Mouse (Mus musculus): ENCODE measurements at regions not wholly inside any gene's neighbourhood (a gene's known extent, or its start where the extent isn't known, plus 50 kb on each side); places are given as distances from the start of the nearest gene placed in this dataset.

GRCm38 (mm10) chr12:51294971-51295477 lies 52.8 kb upstream of the G2e3 start:
- Histone ChIP-seq H3K9ac (ENCODE audit: low read depth, poor library complexity, severe bottlenecking) (no peak overlapping the region), H3K4me3 (ENCODE audit: low read depth, low read length) (no peak overlapping the region), H3K27me3 (ENCODE audit: control insufficient read depth, insufficient read depth, low read length, poor library complexity, severe bottlenecking) (no peaks in the 10 kb centered on the region), H3K36me3 (ENCODE audit: control insufficient read depth, insufficient read depth, low read length, poor library complexity, severe bottlenecking) (no peaks in the 10 kb centered on the region), H3K9me3 (replicated peaks; ENCODE audit: control insufficient read depth, insufficient read depth, low read length, poor library complexity, severe bottlenecking) (peaks cover 4% of the 10 kb centered on the region), H3K4me1 (ENCODE audit: control insufficient read depth, insufficient read depth, low read length) (no peaks in the 10 kb centered on the region), H3K27ac (ENCODE audit: insufficient read depth, low read length) (no peak overlapping the region)
- TF ChIP-seq CTCF (IDR thresholded peaks at IDR 0.05; ENCODE audit: low read depth, low read length): no peak
- no peak for TF ChIP-seq POLR2A (IDR thresholded peaks at IDR 0.05; ENCODE audit: insufficient read depth, low read length)
- no peak for TF ChIP-seq EP300 (IDR thresholded peaks at IDR 0.05; ENCODE audit: insufficient read depth, low read depth, low read length)

DNA sequence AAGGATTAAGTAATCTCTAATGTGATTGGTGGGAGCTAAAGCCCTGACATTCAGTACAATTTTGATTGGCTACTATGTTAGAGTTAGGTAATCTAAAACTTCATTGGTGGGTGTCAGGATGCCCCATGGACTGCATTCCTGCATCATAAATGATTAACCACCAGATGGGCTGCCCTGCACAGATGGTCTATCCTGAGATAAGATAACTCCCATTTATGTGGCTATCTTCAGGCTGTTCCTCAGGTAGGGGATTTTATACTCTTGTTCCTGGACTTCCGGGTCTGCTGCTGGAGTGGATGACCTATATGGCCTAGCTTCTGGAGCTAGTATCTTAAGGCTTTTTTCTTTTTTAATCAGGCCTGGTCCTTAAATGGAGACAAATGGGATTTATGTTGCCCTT lies 69.5 kb upstream of the G2e3 start:
- Histone ChIP-seq H3K9me3 (replicated peaks; ENCODE audit: control insufficient read depth, insufficient read depth, low read length, poor library complexity, severe bottlenecking) (no peaks in the 10 kb centered on the region), H3K36me3 (ENCODE audit: control insufficient read depth, insufficient read depth, low read length, poor library complexity, severe bottlenecking) (no peaks in the 10 kb centered on the region), H3K27me3 (ENCODE audit: control insufficient read depth, insufficient read depth, low read length, poor library complexity, severe bottlenecking) (no peaks in the 10 kb centered on the region), H3K4me3 (ENCODE audit: low read depth, low read length) (no peak overlapping the region), H3K4me1 (ENCODE audit: control insufficient read depth, insufficient read depth, low read length) (no peaks in the 10 kb centered on the region), H3K27ac (ENCODE audit: insufficient read depth, low read length) (no peak overlapping the region), H3K9ac (ENCODE audit: low read depth, poor library complexity, severe bottlenecking) (no peak overlapping the region)
- TF ChIP-seq EP300 (IDR thresholded peaks at IDR 0.05; ENCODE audit: insufficient read depth, low read depth, low read length): no peak
- no peak for TF ChIP-seq CTCF (IDR thresholded peaks at IDR 0.05; ENCODE audit: low read depth, low read length)
- TF ChIP-seq POLR2A (IDR thresholded peaks at IDR 0.05; ENCODE audit: insufficient read depth, low read length): no peak

GRCm38 (mm10) chr12:51275818-51276538 lies 71.9 kb upstream of the G2e3 start:
- Histone ChIP-seq H3K36me3 (ENCODE audit: control insufficient read depth, insufficient read depth, low read length, poor library complexity, severe bottlenecking) (no peaks in the 10 kb centered on the region), H3K4me3 (ENCODE audit: low read depth, low read length) (no peak overlapping the region), H3K27me3 (ENCODE audit: control insufficient read depth, insufficient read depth, low read length, poor library complexity, severe bottlenecking) (no peaks in the 10 kb centered on the region), H3K4me1 (ENCODE audit: control insufficient read depth, insufficient read depth, low read length) (no peaks in the 10 kb centered on the region), H3K27ac (ENCODE audit: insufficient read depth, low read length) (no peak overlapping the region), H3K9me3 (replicated peaks; ENCODE audit: control insufficient read depth, insufficient read depth, low read length, poor library complexity, severe bottlenecking) (no peaks in the 10 kb centered on the region), H3K9ac (ENCODE audit: low read depth, poor library complexity, severe bottlenecking) (no peak overlapping the region)
- no peak for TF ChIP-seq CTCF (IDR thresholded peaks at IDR 0.05; ENCODE audit: low read depth, low read length)
- TF ChIP-seq POLR2A (IDR thresholded peaks at IDR 0.05; ENCODE audit: insufficient read depth, low read length): no peak
- no peak for TF ChIP-seq EP300 (IDR thresholded peaks at IDR 0.05; ENCODE audit: insufficient read depth, low read depth, low read length)

- no peak overlapping the region for H3K27ac ChIP-seq (ENCODE audit: insufficient read depth, low read length)
- TF ChIP-seq POLR2A (IDR thresholded peaks at IDR 0.05; ENCODE audit: insufficient read depth, low read length): no peak
- TF ChIP-seq EP300 (IDR thresholded peaks at IDR 0.05; ENCODE audit: insufficient read depth, low read depth, low read length): no peak
- TF ChIP-seq CTCF (IDR thresholded peaks at IDR 0.05; ENCODE audit: low read depth, low read length): no peak
- H3K4me3 ChIP-seq (ENCODE audit: low read depth, low read length): no peak overlapping the region
- no peaks in the 10 kb centered on the region for H3K9me3 ChIP-seq (replicated peaks; ENCODE audit: control insufficient read depth, insufficient read depth, low read length, poor library complexity, severe bottlenecking)
- no peaks in the 10 kb centered on the region for H3K4me1 ChIP-seq (ENCODE audit: control insufficient read depth, insufficient read depth, low read length)
- no peaks in the 10 kb centered on the region for H3K36me3 ChIP-seq (ENCODE audit: control insufficient read depth, insufficient read depth, low read length, poor library complexity, severe bottlenecking)
- H3K27me3 ChIP-seq (ENCODE audit: control insufficient read depth, insufficient read depth, low read length, poor library complexity, severe bottlenecking): no peaks in the 10 kb centered on the region
- no peak overlapping the region for H3K9ac ChIP-seq (ENCODE audit: low read depth, poor library complexity, severe bottlenecking)
Measured at GRCm38 (mm10) chr12:51273486-51273885, 74.4 kb upstream of the G2e3 start.

DNA sequence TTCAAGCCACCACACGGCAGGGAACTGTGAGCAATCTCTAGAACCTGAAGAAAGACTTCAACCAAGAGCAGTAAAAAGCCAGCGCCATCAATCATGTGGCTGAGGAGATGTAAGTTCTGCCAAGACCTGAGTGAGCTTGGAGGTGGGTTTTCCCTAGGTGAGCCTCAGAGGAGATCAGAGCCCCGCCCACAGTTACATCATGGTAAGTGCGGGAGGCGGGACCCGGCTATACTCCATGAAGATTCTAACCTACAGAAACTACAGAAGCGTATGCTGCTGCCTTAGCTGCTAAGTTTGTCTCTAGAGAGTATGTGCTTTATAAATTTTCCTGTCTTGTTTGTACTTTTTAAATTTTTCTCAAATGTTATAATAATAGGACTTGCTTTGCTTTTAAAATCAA lies 105.0 kb upstream of the G2e3 start:
- H3K4me3 ChIP-seq (ENCODE audit: low read depth, low read length): no peak overlapping the region
- H3K9ac ChIP-seq (ENCODE audit: low read depth, poor library complexity, severe bottlenecking): no peak overlapping the region
- H3K36me3 ChIP-seq (ENCODE audit: control insufficient read depth, insufficient read depth, low read length, poor library complexity, severe bottlenecking): no peaks in the 10 kb centered on the region
- TF ChIP-seq EP300 (IDR thresholded peaks at IDR 0.05; ENCODE audit: insufficient read depth, low read depth, low read length): no peak
- no peak overlapping the region for H3K27ac ChIP-seq (ENCODE audit: insufficient read depth, low read length)
- no peaks in the 10 kb centered on the region for H3K9me3 ChIP-seq (replicated peaks; ENCODE audit: control insufficient read depth, insufficient read depth, low read length, poor library complexity, severe bottlenecking)
- no peaks in the 10 kb centered on the region for H3K4me1 ChIP-seq (ENCODE audit: control insufficient read depth, insufficient read depth, low read length)
- H3K27me3 ChIP-seq (ENCODE audit: control insufficient read depth, insufficient read depth, low read length, poor library complexity, severe bottlenecking): no peaks in the 10 kb centered on the region

DNA sequence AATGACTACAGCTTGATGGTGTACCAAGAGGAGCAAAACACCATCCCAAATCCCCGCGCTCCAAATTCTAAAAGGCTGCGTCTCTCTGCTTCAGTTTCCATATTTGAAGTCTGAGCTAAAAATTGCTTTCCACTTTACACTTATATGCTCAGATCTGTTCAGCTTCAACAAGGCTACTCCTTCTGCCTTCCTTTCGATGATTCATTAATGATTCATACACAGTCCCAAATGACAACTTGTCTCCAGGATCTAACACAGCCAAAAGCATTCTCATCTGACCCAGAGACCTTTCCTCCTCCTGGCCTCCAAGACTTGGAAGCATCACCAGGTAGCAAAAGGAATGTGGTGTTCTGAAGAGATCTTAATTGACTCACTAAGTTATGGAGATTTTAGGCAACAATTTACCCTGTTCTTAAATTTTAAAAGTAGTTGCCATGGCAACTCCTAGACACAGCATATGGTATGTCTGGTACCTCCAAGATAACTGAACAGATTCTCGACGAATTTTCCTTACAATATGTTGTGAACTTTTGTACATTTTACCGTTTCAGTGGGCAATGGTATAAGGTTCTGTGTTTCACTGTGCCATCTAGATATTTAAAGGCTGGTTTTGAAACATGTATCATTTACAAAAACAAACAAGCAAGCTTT lies 106.6 kb upstream of the G2e3 start:
- no peak for TF ChIP-seq EP300 (IDR thresholded peaks at IDR 0.05; ENCODE audit: insufficient read depth, low read depth, low read length)
- no peak for TF ChIP-seq CTCF (IDR thresholded peaks at IDR 0.05; ENCODE audit: low read depth, low read length)
- TF ChIP-seq POLR2A (IDR thresholded peaks at IDR 0.05; ENCODE audit: insufficient read depth, low read length): no peak
- H3K9me3 ChIP-seq (replicated peaks; ENCODE audit: control insufficient read depth, insufficient read depth, low read length, poor library complexity, severe bottlenecking): no peaks in the 10 kb centered on the region
- H3K4me3 ChIP-seq (ENCODE audit: low read depth, low read length): no peak overlapping the region
- no peaks in the 10 kb centered on the region for H3K4me1 ChIP-seq (ENCODE audit: control insufficient read depth, insufficient read depth, low read length)
- no peak overlapping the region for H3K9ac ChIP-seq (ENCODE audit: low read depth, poor library complexity, severe bottlenecking)
- H3K27me3 ChIP-seq (ENCODE audit: control insufficient read depth, insufficient read depth, low read length, poor library complexity, severe bottlenecking): no peaks in the 10 kb centered on the region
- H3K36me3 ChIP-seq (ENCODE audit: control insufficient read depth, insufficient read depth, low read length, poor library complexity, severe bottlenecking): no peaks in the 10 kb centered on the region
- no peak overlapping the region for H3K27ac ChIP-seq (ENCODE audit: insufficient read depth, low read length)
